Mouse (Mus musculus) hindbrain, postnatal 0 days (tissue): Measurements from ENCODE around the gene Ifrd1. TPM values are rescaled to one million over a fixed set of nuclear protein-coding genes. Genes with fewer than 3 reads are reported as not detected.

Source experiments
- ATAC-seq: fragments of 200-750 bp; cut with Nextera tagmentation; 2 replicates; pipeline ENCODE4 v1.8.0; 2017; ENCODE audit warnings: mild to moderate bottlenecking, moderate TSS enrichment, moderate library complexity
- DNase-seq: peaks from one replicate; pipeline ENCODE4 v3.0.0-alpha.2; 2015; ENCODE audit warnings: low spot score
- H3K27ac ChIP-seq: fragments of 300-500 bp; sonication (generic); 2 replicates; pipeline ENCODE4 v1.5.1; 2014; ENCODE audit warnings: mild to moderate bottlenecking
- H3K27me3 ChIP-seq: fragments of 300-500 bp; sonication (generic); 2 replicates; pipeline ENCODE4 v1.6.1; 2014; ENCODE audit warnings: low read length, mixed read lengths; ENCODE audit not compliant: insufficient read depth
- H3K36me3 ChIP-seq: fragments of 300-500 bp; sonication (generic); 2 replicates; pipeline ENCODE4 v1.6.1; 2014; ENCODE audit warnings: low read length, mixed read lengths; ENCODE audit not compliant: insufficient read depth
- H3K4me1 ChIP-seq: fragments of 300-500 bp; sonication (generic); 2 replicates; pipeline ENCODE4 v1.6.1; 2014; ENCODE audit warnings: antibody characterized with exemption, low read length, mixed read lengths; ENCODE audit not compliant: insufficient read depth
- H3K4me2 ChIP-seq: fragments of 300-500 bp; sonication (generic); 2 replicates; pipeline ENCODE4 v1.6.1; 2014; ENCODE audit warnings: low read depth, mild to moderate bottlenecking, low read length, moderate library complexity, mixed read lengths
- H3K4me3 ChIP-seq: fragments of 300-500 bp; sonication (generic); 2 replicates; pipeline ENCODE4 v1.5.1; 2014; ENCODE audit warnings: low read length
- H3K9ac ChIP-seq: fragments of 300-500 bp; sonication (generic); replicated peaks from 2 replicates; pipeline ENCODE4 v1.6.1; 2014; ENCODE audit warnings: mild to moderate bottlenecking, low read length, moderate library complexity, mixed read lengths
- H3K9me3 ChIP-seq: fragments of 300-500 bp; sonication (generic); 2 replicates; pipeline ENCODE4 v1.6.1; 2016; ENCODE audit warnings: low read length, mixed read lengths
- CTCF ChIP-seq: IDR thresholded peaks from 2 replicates; pipeline ENCODE4 v1.5.1; 2016; ENCODE audit warnings: antibody characterized with exemption, control low read depth, low read depth
- WGBS: fragments of 180-500 bp; shearing (Covaris S2); extraction: QIAGEN DNeasy Blood & Tissue Kit; methylation state at CpG from one replicate; pipeline ENCODE4 v1.1.7; 2014; 5-methylcytosine and 5-hydroxymethylcytosine counted together
- polyA plus RNA-seq: library from polyadenylated mRNA; unstranded; fragments of >200 nt; fragmentation: Nextera tagmentation; extraction: Ambion mirVana; gene quantifications from 2 replicates; pipeline ENCODE4 v1.2.1, GENCODE M21; 2015
- total RNA-seq: library from RNA; depleted of rRNA; stranded (reverse); fragments of >200 nt; gene quantifications from 2 replicates; pipeline ENCODE4 v1.2.3, GENCODE M21; 2014

Ifrd1 gene
- total and polyA plus RNA-seq, 2 experiments from 2014 or later = 36.0 to 118 TPM

GRCm38 (mm10) chr12:40217776-40218175 is 30.5 kb downstream of the Ifrd1 start:
- Histone ChIP-seq H3K4me1 (peaks cover 11% of the 10 kb centered on the region), H3K4me3 (no peak overlapping the region), H3K27me3 (no peaks in the 10 kb centered on the region), H3K27ac (no peak overlapping the region), H3K9ac (no peak overlapping the region), H3K4me2 (no peak overlapping the region), H3K36me3 (peaks cover 28% of the 10 kb centered on the region), H3K9me3 (no peaks in the 10 kb centered on the region)
- TF ChIP-seq CTCF = no peak
- DNase-seq (no peak), ATAC-seq (no peak)
- 79% methylated on average over 2 of the region's 2 CpGs for WGBS

GRCm38 (mm10) chr12:40214888-40215876 is 33.1 kb downstream of the Ifrd1 start:
- 93% methylated on average over 15 of the region's 15 CpGs for WGBS
- H3K27me3 ChIP-seq = no peaks in the 10 kb centered on the region
- H3K27ac ChIP-seq = no peak overlapping the region
- no peaks in the 10 kb centered on the region for H3K9me3 ChIP-seq
- peaks cover 2% of the 10 kb centered on the region; the same call in 1 of the 2 replicates for H3K4me1 ChIP-seq
- no peak for DNase-seq
- ATAC-seq = no peak
- no peak overlapping the region for H3K4me3 ChIP-seq
- peaks cover 42% of the 10 kb centered on the region for H3K36me3 ChIP-seq
- TF ChIP-seq CTCF = no peak
- H3K9ac ChIP-seq = no peak overlapping the region
- H3K4me2 ChIP-seq = no peak overlapping the region

- Histone ChIP-seq H3K4me2 (no peak overlapping the region), H3K4me3 (no peak overlapping the region), H3K27ac (no peak overlapping the region), H3K9me3 (no peaks in the 10 kb centered on the region), H3K9ac (no peak overlapping the region), H3K4me1 (no peaks in the 10 kb centered on the region), H3K27me3 (no peaks in the 10 kb centered on the region), H3K36me3 (peaks cover 53% of the 10 kb centered on the region)
- TF ChIP-seq CTCF = no peak
- no peak for DNase-seq
- ATAC-seq = no peak
- WGBS = 75% methylated on average over 3 of the region's 3 CpGs
Measured at GRCm38 (mm10) chr12:40209049-40209448, 39.3 kb downstream of the Ifrd1 start.

DNA sequence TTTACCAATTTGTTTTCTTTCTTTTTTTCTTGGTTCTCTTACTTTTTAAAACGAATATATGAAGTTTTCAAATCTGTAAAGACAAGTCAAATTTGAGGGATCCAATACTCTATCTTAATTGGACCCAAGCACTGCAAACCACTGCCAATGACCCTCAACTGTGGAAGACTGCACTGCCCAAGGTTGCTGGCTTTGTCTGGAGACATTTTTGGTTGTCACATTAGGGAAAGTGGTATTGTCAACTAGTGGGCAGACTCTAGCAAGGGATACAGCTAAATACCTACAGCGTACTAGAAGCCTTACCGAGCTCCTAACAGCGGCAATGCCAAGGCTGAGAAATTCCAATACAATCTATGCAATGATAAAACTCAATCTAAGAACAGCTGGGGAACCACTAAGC is 40.4 kb downstream of the Ifrd1 start:
- H3K36me3 ChIP-seq = peaks cover 53% of the 10 kb centered on the region
- no peak for ATAC-seq
- TF ChIP-seq CTCF = no peak
- no peak overlapping the region for H3K27ac ChIP-seq
- no peaks in the 10 kb centered on the region for H3K9me3 ChIP-seq
- no peaks in the 10 kb centered on the region for H3K27me3 ChIP-seq
- H3K4me2 ChIP-seq = no peak overlapping the region
- no peak overlapping the region for H3K4me3 ChIP-seq
- DNase-seq = no peak
- no peaks in the 10 kb centered on the region for H3K4me1 ChIP-seq
- WGBS = 97% methylated on average over 4 of the region's 4 CpGs
- no peak overlapping the region for H3K9ac ChIP-seq

DNA sequence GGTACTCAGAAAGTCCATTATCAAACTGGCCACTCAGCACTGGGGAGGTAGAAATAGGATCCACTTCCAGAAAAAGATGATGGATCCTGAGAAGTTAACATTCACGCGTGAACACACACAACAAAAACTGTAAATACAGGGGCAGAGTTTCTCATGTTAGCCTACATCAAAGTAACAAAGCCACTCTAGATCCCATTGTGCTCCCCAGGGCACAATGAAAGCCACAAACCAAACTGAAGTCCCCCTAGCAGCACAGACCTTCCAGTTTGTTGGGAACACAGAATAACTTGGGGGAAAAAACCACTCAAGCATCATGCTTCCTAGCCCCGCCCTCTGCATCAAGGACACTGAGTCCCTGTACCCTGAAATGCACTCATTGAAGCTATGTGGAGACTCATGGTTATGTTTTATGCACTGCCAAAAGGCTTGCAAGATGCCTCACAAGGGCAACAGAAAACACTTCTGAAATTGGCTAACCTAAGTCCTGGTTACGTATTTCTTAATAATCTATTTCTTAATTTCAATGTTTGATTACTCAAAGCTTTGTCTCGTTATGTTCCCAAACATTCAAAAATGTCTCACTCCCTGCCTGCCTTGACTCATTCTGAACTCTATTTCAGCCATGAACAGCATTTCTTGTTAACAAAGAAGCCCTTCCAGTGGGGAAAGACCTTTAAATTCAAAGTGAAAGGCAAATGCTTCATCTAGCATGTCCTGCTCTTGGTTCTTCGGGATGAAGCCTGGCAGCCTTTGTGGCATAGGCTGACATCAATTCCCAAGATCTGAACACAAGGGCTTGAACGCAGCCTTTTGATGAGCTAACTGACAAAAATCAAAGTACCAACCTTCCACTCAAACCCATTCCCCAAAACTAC is 45.9 kb downstream of the Ifrd1 start:
- no peak for TF ChIP-seq CTCF
- no peak for DNase-seq
- ATAC-seq = no peak

GRCm38 (mm10) chr12:40200484-40201235 is 47.6 kb downstream of the Ifrd1 start:
- Histone ChIP-seq H3K4me2 (no peak overlapping the region), H3K9ac (no peak overlapping the region), H3K36me3 (peaks cover 41% of the 10 kb centered on the region), H3K27me3 (no peaks in the 10 kb centered on the region), H3K27ac (no peak overlapping the region), H3K4me3 (no peak overlapping the region), H3K9me3 (no peaks in the 10 kb centered on the region), H3K4me1 (no peaks in the 10 kb centered on the region)
- 86% methylated on average over 6 of the region's 6 CpGs for WGBS
- no peak for DNase-seq
- no peak for TF ChIP-seq CTCF
- no peak for ATAC-seq

More for the DNA sequence above, 45.9 kb downstream of the Ifrd1 start:
- no peaks in the 10 kb centered on the region for H3K27me3 ChIP-seq
- no peak overlapping the region for H3K4me2 ChIP-seq
- WGBS = 89% methylated on average over 7 of the region's 7 CpGs
- peaks cover 47% of the 10 kb centered on the region for H3K36me3 ChIP-seq
- H3K27ac ChIP-seq = no peak overlapping the region
- no peaks in the 10 kb centered on the region for H3K4me1 ChIP-seq
- no peak overlapping the region for H3K9ac ChIP-seq
- H3K4me3 ChIP-seq = no peak overlapping the region
- H3K9me3 ChIP-seq = no peaks in the 10 kb centered on the region
